Mouse (Mus musculus): ENCODE measurements around the gene Klrb1b. TPM values are rescaled to one million over a fixed set of nuclear protein-coding genes. Genes with fewer than 3 reads are reported as not detected.
"Not testable (repeated sequence)": the region's sequence is repeated elsewhere in the genome, so short reads cannot be mapped to it uniquely, and the experiment has no call there.

Klrb1b gene
- polyA plus RNA-seq, 1 experiment from 2014 or later: not detected

DNA sequence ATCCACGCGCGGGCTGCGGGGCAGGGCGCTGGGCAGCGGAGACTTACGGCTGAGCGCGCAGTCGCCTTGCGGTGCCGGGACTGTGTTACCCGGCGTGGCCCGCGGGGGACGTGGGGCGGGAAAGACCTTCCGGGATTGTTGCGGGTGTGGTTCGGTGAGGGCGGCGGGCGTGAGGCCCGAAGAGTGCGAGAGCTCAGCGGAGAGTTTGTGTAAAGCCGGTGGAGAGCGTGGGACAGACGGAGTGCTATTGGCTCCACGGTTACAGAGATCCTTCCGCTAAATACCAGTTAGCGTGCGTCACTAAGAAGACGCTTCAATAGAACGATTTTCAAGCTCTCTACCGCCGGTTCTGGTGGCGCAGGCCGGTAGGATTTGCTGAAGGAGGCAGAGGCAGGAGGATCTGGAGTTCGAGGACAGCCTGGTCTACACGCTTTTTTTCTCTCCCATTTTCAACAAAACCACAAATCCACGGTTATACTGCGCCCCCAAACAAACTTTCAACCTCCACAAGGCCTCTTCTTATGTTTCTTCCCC lies 16.9 kb upstream of the Klrb1b start:
- peak overlapping the region; percentile 77 for H3K9ac ChIP-seq (ENCODE audit: low read depth, low read length)
- H3K4me2 ChIP-seq (replicated peaks; ENCODE audit: low read depth, low read length): peak overlapping the region; percentile 64
- H3K36me3 ChIP-seq (ENCODE audit: control insufficient read depth, insufficient read depth, low read length): no peaks in the 10 kb centered on the region
- WGBS: under 1% methylated on average over 44 of the region's 44 CpGs
- H3K9me3 ChIP-seq (ENCODE audit: control insufficient read depth, low read length): no peaks in the 10 kb centered on the region
- 0 out of 2 replicates have a peak, but pooled peaks cover 9% of the 10 kb centered on the region for H3K4me1 ChIP-seq (ENCODE audit: control insufficient read depth, insufficient read depth, low read length)
- H3K27ac ChIP-seq (ENCODE audit: low read depth, low read length): peak overlapping the region; percentile 93
- no peaks in the 10 kb centered on the region for H3K27me3 ChIP-seq (ENCODE audit: control insufficient read depth, insufficient read depth, low read length)
- H3K4me3 ChIP-seq (ENCODE audit: low read length): peak overlapping the region; percentile 89
- peak; percentile 71 for ATAC-seq (ENCODE audit: low FRiP score, low TSS enrichment)

DNA sequence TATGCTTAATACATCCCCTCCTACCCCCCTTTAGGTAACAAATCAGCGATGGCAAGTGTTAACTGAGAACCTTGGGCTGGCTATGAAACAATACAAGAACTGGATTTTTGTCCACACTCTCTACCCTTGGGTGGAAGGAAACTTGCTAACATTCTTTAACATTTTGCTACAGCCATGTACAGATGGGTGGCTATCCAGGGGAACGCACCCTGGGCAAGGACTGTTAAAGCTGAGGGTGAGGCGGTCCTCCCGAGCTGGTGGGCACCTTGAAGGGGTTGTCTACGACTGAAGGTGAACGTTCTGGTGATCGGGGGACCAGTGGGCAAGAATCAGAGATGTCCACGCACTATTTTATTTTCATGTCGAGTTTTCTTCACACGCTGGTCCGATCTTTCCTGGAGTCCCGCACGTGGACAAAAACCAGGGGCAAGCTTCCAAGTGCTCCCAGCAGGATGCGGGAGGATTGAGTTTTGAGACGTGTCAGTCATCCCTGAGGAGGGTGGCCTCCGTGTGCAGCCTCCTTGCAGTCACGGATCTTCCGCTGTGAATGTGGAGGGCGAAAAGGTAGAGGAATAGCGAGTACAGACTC lies 16.3 kb upstream of the Klrb1b start:
- Histone ChIP-seq H3K4me1 (ENCODE audit: control insufficient read depth, insufficient read depth, low read length) (0 out of 2 replicates have a peak, but pooled peaks cover 9% of the 10 kb centered on the region), H3K4me2 (replicated peaks; ENCODE audit: low read depth, low read length) (peak overlapping the region; percentile 64), H3K27me3 (ENCODE audit: control insufficient read depth, insufficient read depth, low read length) (no peaks in the 10 kb centered on the region), H3K36me3 (ENCODE audit: control insufficient read depth, insufficient read depth, low read length) (no peaks in the 10 kb centered on the region), H3K27ac (ENCODE audit: low read depth, low read length) (peak overlapping the region; percentile 82), H3K9ac (ENCODE audit: low read depth, low read length) (peak overlapping the region; percentile 77), H3K4me3 (ENCODE audit: low read length) (peak overlapping the region; percentile 89), H3K9me3 (ENCODE audit: control insufficient read depth, low read length) (no peaks in the 10 kb centered on the region)
- ATAC-seq (ENCODE audit: low FRiP score, low TSS enrichment): no peak
- 1% methylated on average over 20 of the region's 20 CpGs for WGBS

DNA sequence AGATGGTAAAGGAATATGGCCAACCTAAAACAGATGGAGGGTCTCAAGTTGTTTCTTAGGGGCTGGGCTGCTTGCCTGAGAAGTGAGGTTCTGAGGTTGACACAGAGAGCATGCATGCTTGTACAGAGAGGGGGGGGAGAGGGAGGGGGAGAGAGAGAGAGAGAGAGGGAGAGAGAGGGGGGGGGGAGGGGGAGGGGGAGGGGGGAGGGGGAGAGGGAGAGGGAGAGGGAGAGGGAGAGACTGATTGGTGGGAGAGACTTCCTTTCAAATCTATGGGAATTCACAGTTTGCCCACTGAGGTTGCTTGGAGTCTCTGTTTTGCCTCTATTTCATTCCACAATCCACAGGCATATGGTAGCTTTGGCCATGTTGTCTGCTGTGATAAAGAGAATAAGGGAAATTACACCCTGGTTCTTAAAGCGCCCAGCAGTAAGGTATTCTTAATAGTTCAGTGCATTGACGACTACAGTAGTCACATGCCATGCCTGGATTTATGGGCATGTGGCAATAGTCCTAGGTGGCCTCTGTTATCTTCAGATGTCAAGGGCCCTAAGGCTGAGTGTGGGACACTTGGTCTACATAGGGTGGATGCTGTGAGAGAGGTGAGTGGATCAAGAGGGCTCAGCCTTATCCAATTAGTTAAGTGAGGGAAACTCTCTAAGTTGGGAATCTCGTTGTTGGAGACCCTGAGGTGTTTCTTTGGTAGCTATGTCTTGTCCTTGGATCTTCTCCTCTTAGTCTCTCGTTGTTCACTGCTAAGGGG lies 15.4 kb upstream of the Klrb1b start:
- Histone ChIP-seq H3K9me3 (ENCODE audit: control insufficient read depth, low read length) (no peaks in the 10 kb centered on the region), H3K36me3 (ENCODE audit: control insufficient read depth, insufficient read depth, low read length) (no peaks in the 10 kb centered on the region), H3K27me3 (ENCODE audit: control insufficient read depth, insufficient read depth, low read length) (no peaks in the 10 kb centered on the region), H3K4me1 (ENCODE audit: control insufficient read depth, insufficient read depth, low read length) (0 out of 2 replicates have a peak, but pooled peaks cover 9% of the 10 kb centered on the region), H3K9ac (ENCODE audit: low read depth, low read length) (no peak overlapping the region), H3K4me3 (ENCODE audit: low read length) (peak overlapping the region; percentile 89; the same call in 1 of the 2 replicates), H3K27ac (ENCODE audit: low read depth, low read length) (no peak overlapping the region), H3K4me2 (replicated peaks; ENCODE audit: low read depth, low read length) (peak overlapping the region; percentile 64)
- WGBS: 43% methylated on average over 4 of the region's 4 CpGs
- ATAC-seq (ENCODE audit: low FRiP score, low TSS enrichment): no peak

- not testable (repeated sequence) for ATAC-seq (ENCODE audit: low FRiP score, low TSS enrichment); H3K9me3 ChIP-seq (ENCODE audit: control insufficient read depth, low read length); H3K4me2 ChIP-seq (replicated peaks; ENCODE audit: low read depth, low read length); H3K36me3 ChIP-seq (ENCODE audit: control insufficient read depth, insufficient read depth, low read length); H3K9ac ChIP-seq (ENCODE audit: low read depth, low read length); H3K27ac ChIP-seq (ENCODE audit: low read depth, low read length); H3K4me3 ChIP-seq (ENCODE audit: low read length); H3K4me1 ChIP-seq (ENCODE audit: control insufficient read depth, insufficient read depth, low read length); H3K27me3 ChIP-seq (ENCODE audit: control insufficient read depth, insufficient read depth, low read length)
- WGBS: 88% methylated on average over 3 of the region's 3 CpGs
These were observed 14.5 kb upstream of the Klrb1b start for GRCm38 (mm10) chr6:128840669-128841068.

DNA sequence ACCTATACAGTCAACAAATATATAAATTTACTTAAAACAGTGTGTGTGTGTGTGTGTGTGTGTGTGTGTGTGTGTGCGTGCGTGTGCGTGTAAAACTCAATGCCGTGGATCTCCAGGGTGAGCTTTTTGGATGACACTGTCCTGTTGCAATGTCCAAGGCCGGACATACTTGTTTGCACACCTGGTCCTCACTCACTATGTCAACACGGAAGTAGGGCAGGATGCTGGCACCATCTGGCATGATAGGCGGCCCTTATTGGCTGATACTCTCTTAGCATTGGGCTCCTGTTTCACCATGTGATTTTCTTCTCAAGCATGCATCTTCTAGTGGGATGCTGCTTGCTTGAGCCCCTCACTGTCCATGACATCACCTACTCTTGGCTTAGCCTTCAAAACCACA lies 13.8 kb upstream of the Klrb1b start:
- Histone ChIP-seq H3K4me2 (replicated peaks; ENCODE audit: low read depth, low read length) (peak overlapping the region; percentile 66), H3K9ac (ENCODE audit: low read depth, low read length) (no peak overlapping the region), H3K27ac (ENCODE audit: low read depth, low read length) (no peak overlapping the region), H3K27me3 (ENCODE audit: control insufficient read depth, insufficient read depth, low read length) (no peaks in the 10 kb centered on the region), H3K9me3 (ENCODE audit: control insufficient read depth, low read length) (no peaks in the 10 kb centered on the region), H3K4me1 (ENCODE audit: control insufficient read depth, insufficient read depth, low read length) (0 out of 2 replicates have a peak, but pooled peaks cover 9% of the 10 kb centered on the region), H3K36me3 (ENCODE audit: control insufficient read depth, insufficient read depth, low read length) (no peaks in the 10 kb centered on the region), H3K4me3 (ENCODE audit: low read length) (peak overlapping the region; percentile 86)
- no peak for ATAC-seq (ENCODE audit: low FRiP score, low TSS enrichment)
- WGBS: 68% methylated on average over 7 of the region's 7 CpGs

DNA sequence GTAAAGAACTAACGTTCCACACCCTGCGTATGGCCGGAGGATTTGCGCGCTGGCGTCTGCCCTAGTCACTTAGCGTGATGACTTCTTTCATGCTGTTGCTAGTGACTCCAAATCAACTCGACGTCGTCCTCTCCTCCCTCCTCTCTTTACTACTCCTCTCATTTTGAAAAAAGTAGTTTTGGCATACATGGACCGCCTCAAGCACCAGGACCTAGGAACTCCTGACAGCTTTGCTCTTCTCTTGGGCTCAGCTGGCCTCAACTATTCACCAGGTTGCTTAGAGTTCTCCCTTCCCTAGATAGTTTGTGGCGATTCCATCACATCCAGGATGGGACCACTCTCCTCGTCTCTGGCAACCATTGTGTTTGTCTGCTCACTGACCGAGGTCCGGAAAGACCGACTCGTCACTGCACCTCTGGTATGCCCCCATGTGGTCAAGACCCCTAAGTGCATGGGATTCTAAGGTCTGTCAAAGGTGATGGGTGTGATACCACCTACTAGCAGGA lies 13.2 kb upstream of the Klrb1b start:
- no peaks in the 10 kb centered on the region for H3K9me3 ChIP-seq (ENCODE audit: control insufficient read depth, low read length)
- H3K27ac ChIP-seq (ENCODE audit: low read depth, low read length): peak overlapping the region; percentile 96
- H3K27me3 ChIP-seq (ENCODE audit: control insufficient read depth, insufficient read depth, low read length): no peaks in the 10 kb centered on the region
- H3K9ac ChIP-seq (ENCODE audit: low read depth, low read length): peak overlapping the region; percentile 87
- no peaks in the 10 kb centered on the region for H3K36me3 ChIP-seq (ENCODE audit: control insufficient read depth, insufficient read depth, low read length)
- 0 out of 2 replicates have a peak, but pooled peaks cover 9% of the 10 kb centered on the region for H3K4me1 ChIP-seq (ENCODE audit: control insufficient read depth, insufficient read depth, low read length)
- WGBS: 0% methylated on average over 17 of the region's 17 CpGs
- peak overlapping the region; percentile 86 for H3K4me3 ChIP-seq (ENCODE audit: low read length)
- peak; percentile 33 for ATAC-seq (ENCODE audit: low FRiP score, low TSS enrichment)
- H3K4me2 ChIP-seq (replicated peaks; ENCODE audit: low read depth, low read length): peak overlapping the region; percentile 66

DNA sequence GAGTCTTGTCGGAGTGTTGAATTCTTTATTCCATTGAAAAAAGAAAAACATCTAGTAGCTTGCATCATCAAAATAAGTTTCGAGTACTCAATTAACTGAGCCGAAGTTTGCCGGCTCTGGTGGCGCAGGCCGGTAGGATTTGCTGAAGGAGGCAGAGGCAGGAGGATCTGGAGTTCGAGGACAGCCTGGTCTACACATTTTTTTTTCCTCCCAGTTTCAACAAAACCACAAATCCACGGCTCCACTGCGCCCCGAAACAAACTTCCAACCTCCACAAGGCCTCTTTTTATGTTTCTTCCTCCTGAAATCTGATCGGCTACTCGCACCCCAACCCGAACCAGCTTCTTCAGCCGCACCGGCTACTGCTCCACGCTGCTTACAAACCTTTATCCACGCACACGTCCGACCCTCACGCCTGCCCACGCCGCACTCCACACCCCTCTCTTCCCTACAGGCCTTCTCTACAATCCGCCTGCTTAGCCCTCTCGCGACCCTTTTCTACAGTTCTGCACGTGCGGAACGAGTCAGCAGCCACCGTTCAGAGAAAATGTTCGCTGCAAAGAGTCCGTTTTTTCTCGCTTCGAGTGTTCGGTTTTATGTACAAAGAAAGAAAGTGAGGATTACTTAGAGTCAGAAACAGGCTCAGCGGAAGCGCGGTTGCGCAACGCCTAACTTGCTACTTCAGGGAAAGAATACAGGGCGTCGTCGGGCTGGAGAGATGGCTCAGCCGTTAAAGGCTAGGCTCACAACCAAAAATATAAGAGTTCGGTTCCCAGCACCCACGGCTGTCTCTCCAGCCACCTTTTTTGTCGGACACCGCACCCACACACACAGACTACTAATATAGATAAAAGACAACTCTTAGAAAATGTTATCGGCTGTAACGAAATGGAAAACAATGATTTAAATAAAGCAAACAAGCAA lies 12.5 kb upstream of the Klrb1b start:
- ATAC-seq (ENCODE audit: low FRiP score, low TSS enrichment): peak; percentile 66
- Histone ChIP-seq H3K36me3 (ENCODE audit: control insufficient read depth, insufficient read depth, low read length) (no peaks in the 10 kb centered on the region), H3K9me3 (ENCODE audit: control insufficient read depth, low read length) (no peaks in the 10 kb centered on the region), H3K4me1 (ENCODE audit: control insufficient read depth, insufficient read depth, low read length) (0 out of 2 replicates have a peak, but pooled peaks cover 9% of the 10 kb centered on the region), H3K4me3 (ENCODE audit: low read length) (peak overlapping the region; percentile 86), H3K4me2 (replicated peaks; ENCODE audit: low read depth, low read length) (peak overlapping the region; percentile 66), H3K27ac (ENCODE audit: low read depth, low read length) (peak overlapping the region; percentile 96), H3K27me3 (ENCODE audit: control insufficient read depth, insufficient read depth, low read length) (no peaks in the 10 kb centered on the region), H3K9ac (ENCODE audit: low read depth, low read length) (peak overlapping the region; percentile 87)
- under 1% methylated on average over 49 of the region's 49 CpGs for WGBS

All from kidney, embryonic 14.5 days (tissue).